Mouse (Mus musculus) erythroblast, embryonic 14.5 days (primary cell): ENCODE results near the gene Epas1.

ENCODE experiments used
- GATA1 ChIP-seq: IDR thresholded peaks from 2 replicates; pipeline ENCODE4 v1.6.1; 2012; ENCODE audit warnings: low read length, inconsistent platforms, mixed read lengths
- TAL1 ChIP-seq: IDR thresholded peaks from 3 replicates; pipeline ENCODE4 v1.6.1; 2012; ENCODE audit warnings: low read length, inconsistent platforms, mixed read lengths

- no peak for TF ChIP-seq GATA1
- TF ChIP-seq TAL1, result no peak
Observed at GRCm38 (mm10) chr17:86876940-86877339, 123.4 kb downstream of the Epas1 start.
